Mouse (Mus musculus) kidney, embryonic 16.5 days (tissue): ENCODE measurements around the gene Actrt3. TPM values are rescaled to one million over a fixed set of nuclear protein-coding genes. Genes with fewer than 3 reads are reported as not detected.
A peak's percentile ranks its signal among the peaks of the same experiment; 100 is the strongest.

Experiments
- ATAC-seq: fragments of 200-750 bp; cut with Nextera tagmentation; 2 replicates; pipeline ENCODE4 v1.8.0; 2017; ENCODE audit warnings: moderate TSS enrichment; ENCODE audit not compliant: low FRiP score, low TSS enrichment
- H3K27ac ChIP-seq: fragments of 300-500 bp; sonication (generic); 2 replicates; pipeline ENCODE4 v1.5.1; 2014; ENCODE audit warnings: low read length
- H3K27me3 ChIP-seq: fragments of 300-500 bp; sonication (generic); 2 replicates; pipeline ENCODE4 v1.6.1; 2014; ENCODE audit warnings: low read length, control low read depth, mixed read lengths; ENCODE audit not compliant: insufficient read depth
- H3K36me3 ChIP-seq: fragments of 300-500 bp; sonication (generic); 2 replicates; pipeline ENCODE4 v1.6.1; 2014; ENCODE audit warnings: low read length, control low read depth, mixed read lengths; ENCODE audit not compliant: insufficient read depth
- H3K4me1 ChIP-seq: fragments of 300-500 bp; sonication (generic); 2 replicates; pipeline ENCODE4 v1.6.1; 2014; ENCODE audit warnings: low read length, control low read depth, mixed read lengths; ENCODE audit not compliant: insufficient read depth
- H3K4me2 ChIP-seq: fragments of 300-500 bp; sonication (generic); replicated peaks from 2 replicates; pipeline ENCODE4 v1.6.1; 2014; ENCODE audit warnings: low read depth, low read length
- H3K4me3 ChIP-seq: fragments of 300-500 bp; sonication (generic); 2 replicates; pipeline ENCODE4 v1.5.1; 2014; ENCODE audit warnings: mild to moderate bottlenecking, low read length
- H3K9ac ChIP-seq: fragments of 300-500 bp; sonication (generic); replicated peaks from 2 replicates; pipeline ENCODE4 v1.6.1; 2014; ENCODE audit warnings: low read length
- H3K9me3 ChIP-seq: fragments of 300-500 bp; sonication (generic); 2 replicates; pipeline ENCODE4 v1.6.1; 2016; ENCODE audit warnings: low read length, control low read depth
- WGBS: fragments of 180-500 bp; shearing (Covaris S2); extraction: QIAGEN DNeasy Blood & Tissue Kit; methylation state at CpG from one replicate; pipeline ENCODE4 v1.1.7; 2014; 5-methylcytosine and 5-hydroxymethylcytosine counted together
- polyA plus RNA-seq: library from polyadenylated mRNA; unstranded; fragments of >200 nt; fragmentation: Nextera tagmentation; extraction: Ambion mirVana; gene quantifications from 2 replicates; pipeline ENCODE4 v1.2.1, GENCODE M21; 2015

The Actrt3 gene
- polyA plus RNA-seq = 0.07 TPM in 1 of 2 replicates, not detected in the other

DNA sequence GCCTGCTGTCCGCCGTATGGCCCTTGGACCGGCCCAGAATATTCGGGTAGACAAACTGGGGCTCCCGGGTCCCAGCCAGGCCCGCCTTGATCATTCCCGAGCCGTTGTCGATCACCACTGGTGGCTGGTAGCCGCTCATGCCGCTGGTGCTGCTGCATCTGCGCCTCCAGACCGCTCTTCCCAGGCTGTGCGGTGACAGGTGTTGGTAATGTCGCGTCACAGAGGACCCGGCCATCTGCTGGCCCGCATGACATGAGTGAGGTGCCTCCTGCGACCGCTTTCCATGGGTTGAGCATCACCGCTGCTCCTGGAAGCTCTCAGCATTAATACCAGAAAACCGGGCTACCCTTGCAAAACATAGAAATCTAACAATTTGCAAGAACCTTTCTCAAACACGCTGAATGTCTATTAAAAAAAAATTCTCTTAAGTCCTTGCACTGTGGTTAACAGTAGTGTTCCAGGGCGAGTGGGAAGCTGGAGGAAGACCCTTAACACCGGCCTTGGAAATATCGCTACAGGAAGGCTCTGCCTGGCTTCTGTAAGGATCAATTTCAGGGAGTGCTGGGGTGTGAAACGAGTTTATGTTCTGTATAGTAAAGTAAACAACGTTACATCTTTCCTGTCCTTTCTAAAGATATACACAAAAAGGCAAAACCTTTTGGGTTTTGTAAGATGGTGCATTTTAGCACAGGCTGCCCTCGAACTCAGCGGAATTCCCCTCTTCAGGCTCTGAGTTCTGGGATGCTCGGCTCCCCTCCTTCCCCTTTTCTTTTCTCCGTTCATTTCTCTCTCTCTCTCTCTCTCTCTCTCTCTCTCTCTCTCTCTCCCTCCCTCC is at the start of gene Actrt3:
Actrt3 (minus strand) TSS at position 229 of the 835 bp plus-strand sequence.
- peak within 1 kb of the TSS; percentile 63 for H3K9ac ChIP-seq
- no peaks in the 10 kb centered on the region for H3K9me3 ChIP-seq
- 0 out of 2 replicates have a peak, but pooled peaks cover 12% of the 10 kb centered on the region for H3K27me3 ChIP-seq
- H3K27ac ChIP-seq = peak within 1 kb of the TSS; percentile 7; the same call in 1 of the 2 replicates
- no peak for ATAC-seq
- peak within 1 kb of the TSS; percentile 93 for H3K4me2 ChIP-seq
- H3K4me3 ChIP-seq = peak within 1 kb of the TSS; percentile 55
- peaks cover 20% of the 10 kb centered on the region for H3K4me1 ChIP-seq
- peaks cover 4% of the 10 kb centered on the region; the same call in 1 of the 2 replicates for H3K36me3 ChIP-seq
- WGBS = 2% methylated on average over 31 of the region's 32 CpGs

DNA sequence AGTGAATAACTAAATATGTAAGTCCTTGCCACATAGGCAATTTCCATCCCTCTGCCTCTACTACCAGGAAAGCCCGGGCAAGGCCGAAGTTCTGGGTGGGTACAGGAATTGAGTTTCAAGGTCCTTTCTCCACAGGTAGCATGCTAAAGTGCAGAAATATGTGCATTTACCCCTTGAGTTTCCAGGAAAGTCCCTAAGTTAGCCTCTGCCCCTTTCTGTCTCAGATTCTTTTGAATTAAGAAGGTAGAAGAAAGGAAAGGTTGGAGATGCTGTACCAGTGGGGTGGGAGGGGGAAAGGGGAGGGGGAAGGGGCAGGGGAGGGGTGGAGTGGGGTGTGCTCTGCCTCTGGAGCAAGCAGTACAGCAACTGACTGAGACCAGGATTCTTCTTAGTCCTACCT is 48.7 kb upstream of the Actrt3 start:
- Histone ChIP-seq H3K4me2 (no peak overlapping the region), H3K27ac (no peak overlapping the region), H3K4me1 (peaks cover 11% of the 10 kb centered on the region; the same call in 1 of the 2 replicates), H3K36me3 (no peaks in the 10 kb centered on the region), H3K9me3 (no peaks in the 10 kb centered on the region), H3K27me3 (peaks cover 21% of the 10 kb centered on the region), H3K4me3 (no peak overlapping the region), H3K9ac (no peak overlapping the region)
- WGBS = 92% methylated on average over 2 of the region's 2 CpGs
- ATAC-seq = no peak

DNA sequence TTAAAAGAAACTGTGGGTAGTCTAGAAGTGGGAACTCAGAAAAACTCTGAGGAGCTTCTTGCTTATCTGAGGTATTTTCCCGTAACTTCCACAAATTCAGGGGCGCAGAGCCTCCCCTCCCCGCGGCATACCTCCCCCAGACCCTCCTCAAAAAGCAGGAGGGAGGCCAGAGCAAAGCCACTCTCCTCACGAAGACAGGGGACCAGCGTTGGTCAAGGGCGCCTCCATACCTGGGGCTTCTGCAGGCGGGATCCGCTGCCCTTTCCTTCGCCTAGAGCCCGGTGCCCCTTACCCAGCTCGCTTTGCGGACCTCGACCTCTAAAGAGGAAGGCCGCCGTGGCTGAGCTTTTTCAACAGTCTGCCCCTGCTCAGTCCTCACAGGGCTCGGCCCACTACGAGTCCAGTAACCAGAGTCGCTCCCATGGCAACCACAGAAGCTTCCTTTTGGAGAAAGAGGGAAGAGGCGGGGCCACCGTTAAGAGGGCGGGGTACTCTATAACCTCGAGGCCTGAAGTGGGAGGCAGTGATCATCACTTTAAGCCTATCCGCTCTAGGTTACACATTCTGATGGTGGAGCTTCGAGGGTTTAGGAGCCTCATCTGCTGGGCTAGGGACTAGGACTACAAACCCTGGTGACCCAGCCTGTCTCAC is 47.8 kb upstream of the Actrt3 start, which contains the start of gene Lrrc34:
Lrrc34 (minus strand) TSS at position 430 of the 651 bp plus-strand sequence.
- peak within 1 kb of the TSS; percentile 63 for H3K9ac ChIP-seq
- H3K27ac ChIP-seq = no peak within 1 kb of the TSS
- H3K4me3 ChIP-seq = peak within 1 kb of the TSS; percentile 49
- WGBS = 3% methylated on average over 25 of the region's 25 CpGs
- no peaks in the 10 kb centered on the region for H3K9me3 ChIP-seq
- H3K36me3 ChIP-seq = no peaks in the 10 kb centered on the region
- H3K4me2 ChIP-seq = peak within 1 kb of the TSS; percentile 69
- H3K27me3 ChIP-seq = peaks cover 21% of the 10 kb centered on the region
- ATAC-seq = peak; percentile 93
- H3K4me1 ChIP-seq = peaks cover 11% of the 10 kb centered on the region; the same call in 1 of the 2 replicates

DNA sequence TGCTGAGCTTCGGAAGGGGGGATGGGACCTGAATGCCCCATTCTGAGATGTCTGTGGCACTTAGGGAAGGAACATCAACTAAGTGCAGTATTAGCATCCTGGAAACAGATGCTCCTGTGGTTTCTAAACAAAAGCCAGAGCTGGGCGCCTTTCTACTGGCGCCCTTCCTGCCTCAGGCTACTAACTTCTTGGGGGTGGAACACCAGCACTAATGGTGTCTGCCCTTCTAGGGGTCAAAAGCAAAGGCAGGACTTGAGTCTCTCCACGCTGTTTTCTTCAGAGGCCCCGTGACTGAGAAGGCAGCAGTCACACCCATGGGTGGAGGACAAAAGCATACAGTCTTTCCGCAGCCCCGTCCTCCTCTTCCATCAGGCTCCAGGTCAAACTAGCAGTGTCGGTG is 47.0 kb upstream of the Actrt3 start:
- Histone ChIP-seq H3K4me1 (peaks cover 11% of the 10 kb centered on the region; the same call in 1 of the 2 replicates), H3K4me3 (no peak overlapping the region), H3K36me3 (no peaks in the 10 kb centered on the region), H3K27me3 (peaks cover 21% of the 10 kb centered on the region), H3K27ac (no peak overlapping the region), H3K4me2 (no peak overlapping the region), H3K9ac (no peak overlapping the region), H3K9me3 (no peaks in the 10 kb centered on the region)
- ATAC-seq = no peak
- 58% methylated on average over 8 of the region's 8 CpGs for WGBS

DNA sequence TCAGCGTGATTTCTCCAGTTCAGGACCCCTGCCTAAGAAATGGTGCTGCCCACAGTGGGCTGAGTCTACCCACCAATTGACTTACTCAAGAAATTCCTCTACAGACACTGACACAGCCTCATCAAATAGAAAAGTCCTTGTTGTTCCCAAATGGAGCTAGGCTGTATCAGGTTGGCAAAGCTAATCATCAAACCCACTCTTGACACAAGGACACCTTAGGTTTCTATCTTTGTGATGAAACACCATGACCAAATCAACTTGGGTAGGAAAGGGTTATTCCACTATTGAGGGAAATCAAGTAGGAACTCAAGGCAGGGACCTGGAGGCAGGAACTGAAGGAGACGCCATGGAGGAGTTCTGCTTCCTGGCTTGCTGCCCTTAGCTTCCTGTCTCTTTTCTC is 44.5 kb upstream of the Actrt3 start, which contains the start of gene Lrriq4:
Lrriq4 (plus strand) TSS at position 301 of the 400 bp plus-strand sequence.
- H3K9me3 ChIP-seq = no peaks in the 10 kb centered on the region
- H3K4me3 ChIP-seq = no peak within 1 kb of the TSS
- ATAC-seq = no peak
- no peak within 1 kb of the TSS for H3K27ac ChIP-seq
- peaks cover 4% of the 10 kb centered on the region; the same call in 1 of the 2 replicates for H3K4me1 ChIP-seq
- H3K27me3 ChIP-seq = peaks cover 6% of the 10 kb centered on the region; the same call in 1 of the 2 replicates
- H3K4me2 ChIP-seq = no peak within 1 kb of the TSS
- no peaks in the 10 kb centered on the region for H3K36me3 ChIP-seq
- H3K9ac ChIP-seq = no peak within 1 kb of the TSS
- WGBS = 64% methylated on average over 2 of the region's 2 CpGs

DNA sequence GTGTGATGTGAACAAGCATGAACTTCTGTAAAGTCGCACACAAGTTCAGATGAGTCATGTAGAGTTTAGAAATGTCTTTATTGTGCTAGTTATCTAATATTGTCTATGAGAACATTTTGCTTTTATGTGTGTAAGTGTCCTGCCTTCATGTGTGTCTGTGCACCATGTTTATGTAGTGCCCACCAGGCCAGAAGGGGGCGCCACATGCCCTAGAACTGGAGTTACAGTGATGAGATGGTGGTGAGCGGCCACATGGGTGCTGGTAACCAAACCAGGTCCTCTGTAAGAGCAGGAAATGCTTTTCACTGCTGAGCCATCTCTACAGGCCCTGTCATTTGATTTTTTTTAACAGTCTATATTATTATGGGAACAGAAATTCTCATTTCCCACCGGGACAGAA is 35.9 kb upstream of the Actrt3 start:
- Histone ChIP-seq H3K36me3 (no peaks in the 10 kb centered on the region), H3K4me1 (no peaks in the 10 kb centered on the region), H3K4me2 (no peak overlapping the region), H3K27me3 (no peaks in the 10 kb centered on the region), H3K27ac (no peak overlapping the region), H3K9ac (no peak overlapping the region), H3K4me3 (no peak overlapping the region), H3K9me3 (no peaks in the 10 kb centered on the region)
- WGBS = 83% methylated on average over 4 of the region's 4 CpGs
- ATAC-seq = no peak

DNA sequence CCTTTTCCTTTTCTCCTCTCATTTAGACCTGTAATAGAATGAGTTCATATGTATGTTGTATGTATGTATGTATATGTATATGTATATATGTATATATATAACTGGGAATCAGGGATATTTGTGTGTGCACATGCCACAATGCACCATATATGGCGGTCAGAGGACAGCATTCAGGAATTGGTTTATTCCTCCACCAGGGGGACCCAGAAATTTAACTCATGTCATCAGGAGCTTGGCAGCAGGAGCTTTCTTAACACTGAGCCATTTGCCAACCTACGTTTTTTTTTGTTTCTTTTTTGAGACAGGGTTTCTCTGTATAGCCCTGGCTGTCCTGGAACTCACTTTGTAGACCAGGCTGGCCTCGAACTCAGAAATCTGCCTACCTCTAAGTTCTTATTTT is 33.9 kb upstream of the Actrt3 start:
- no peaks in the 10 kb centered on the region for H3K9me3 ChIP-seq
- 63% methylated on average over 3 of the region's 3 CpGs for WGBS
- no peak overlapping the region for H3K4me2 ChIP-seq
- H3K27ac ChIP-seq = no peak overlapping the region
- H3K4me3 ChIP-seq = no peak overlapping the region
- no peaks in the 10 kb centered on the region for H3K27me3 ChIP-seq
- ATAC-seq = no peak
- no peaks in the 10 kb centered on the region for H3K36me3 ChIP-seq
- no peaks in the 10 kb centered on the region for H3K4me1 ChIP-seq
- H3K9ac ChIP-seq = no peak overlapping the region

DNA sequence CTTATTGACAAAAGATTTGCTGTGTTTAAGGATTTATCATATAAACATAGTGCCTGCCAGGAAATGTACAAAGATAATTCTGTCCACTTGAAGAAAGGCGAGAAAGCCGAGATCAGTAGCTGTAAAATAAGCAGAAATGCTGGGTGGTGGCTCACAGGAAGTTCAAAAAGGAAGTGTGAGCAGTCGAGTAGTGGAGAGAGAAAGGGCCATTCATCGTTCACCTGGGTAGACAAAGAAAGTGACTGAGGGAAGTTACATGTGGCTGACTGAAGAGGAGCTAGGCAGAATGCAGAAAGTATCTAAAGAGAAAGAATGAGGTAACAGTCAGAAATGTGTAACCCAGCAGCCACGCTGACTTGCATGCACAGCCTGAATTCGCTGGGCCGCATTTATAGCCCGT is 20.4 kb upstream of the Actrt3 start:
- Histone ChIP-seq H3K4me3 (no peak overlapping the region), H3K9ac (no peak overlapping the region), H3K9me3 (no peaks in the 10 kb centered on the region), H3K27me3 (no peaks in the 10 kb centered on the region), H3K4me2 (no peak overlapping the region), H3K4me1 (no peaks in the 10 kb centered on the region), H3K27ac (no peak overlapping the region), H3K36me3 (peaks cover 34% of the 10 kb centered on the region)
- WGBS = 71% methylated on average over 8 of the region's 8 CpGs
- ATAC-seq = no peak

DNA sequence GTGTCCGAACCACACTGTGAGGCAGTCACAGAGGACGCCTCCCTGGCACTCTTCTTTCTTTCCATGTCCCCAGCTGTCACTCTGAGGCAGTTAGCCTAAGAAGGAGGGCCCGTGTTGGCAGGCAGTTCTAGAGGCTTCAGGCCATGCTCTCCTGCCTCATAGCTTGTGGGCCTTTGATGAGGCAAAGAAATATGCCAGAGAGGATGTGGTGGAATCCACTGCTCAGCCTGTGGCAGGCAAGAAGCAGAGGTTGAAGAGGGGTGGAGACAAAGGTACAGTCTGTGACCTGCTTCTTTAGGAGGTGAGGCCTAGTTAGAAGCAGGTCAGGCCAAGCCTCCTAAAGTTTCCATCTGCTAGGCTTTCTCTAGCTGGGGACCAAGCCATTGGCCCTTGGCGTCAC is 11.2 kb upstream of the Actrt3 start:
- no peaks in the 10 kb centered on the region for H3K9me3 ChIP-seq
- no peak for ATAC-seq
- peaks cover 8% of the 10 kb centered on the region for H3K4me1 ChIP-seq
- peaks cover 58% of the 10 kb centered on the region for H3K36me3 ChIP-seq
- 92% methylated on average over 4 of the region's 4 CpGs for WGBS
- H3K27ac ChIP-seq = no peak overlapping the region
- no peak overlapping the region for H3K4me2 ChIP-seq
- H3K4me3 ChIP-seq = no peak overlapping the region
- H3K27me3 ChIP-seq = no peaks in the 10 kb centered on the region
- no peak overlapping the region for H3K9ac ChIP-seq
